8 mouse cellular contexts compared by ENCODE assay signal in the genomic region with DNA sequence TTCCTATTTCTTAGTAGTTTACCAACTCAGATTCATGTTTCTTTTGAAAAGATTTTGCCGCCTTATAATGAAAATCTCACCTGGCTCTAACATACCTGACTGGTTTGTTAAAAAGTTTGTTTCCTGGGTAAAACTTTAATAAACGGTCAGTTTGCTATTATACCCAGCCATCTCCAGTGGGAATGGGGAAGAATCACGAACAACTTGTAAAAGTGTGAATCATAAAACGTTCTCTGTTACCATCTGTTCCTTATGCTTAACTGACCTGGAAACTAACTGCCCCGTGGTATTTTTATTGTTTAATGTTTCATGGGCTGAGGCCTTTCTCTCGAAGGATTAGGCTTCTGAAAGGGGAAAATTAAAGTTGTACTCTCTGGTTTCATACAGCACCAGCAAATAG. TPM values are rescaled to one million over a fixed set of nuclear protein-coding genes. Genes with fewer than 3 reads are reported as not detected.
DNase-seq lines count a peak whose midpoint lies in the region; ATAC-seq and TF ChIP-seq lines count a peak whose summit lies in the region.

No protein-coding gene starts in this region.

- DNase-seq in left cerebral cortex, adult 2 months (ENCODE audit: extremely low spot score in 1 of 2, low spot score in 2 of 2), result no peak
- DNase-seq in left cerebral cortex, postnatal 14 days (ENCODE audit: low spot score in 2 of 2), result no peak
- no peak for DNase-seq in kidney, postnatal 0 days (ENCODE audit: low spot score)
- no peak for DNase-seq in frontal cortex, postnatal 10 days (ENCODE audit: low spot score in 2 of 2)
- DNase-seq in cerebellum, adult 18-20 months, result no peak
- DNase-seq in frontal cortex, adult 2 months (ENCODE audit: extremely low spot score in 1 of 2, low spot score in 1 of 2), result no peak

- no peaks in the 10 kb centered on the region for H3K9me3 ChIP-seq in kidney, postnatal 0 days (replicated peaks; ENCODE audit: low read length)
- H3K9me3 ChIP-seq in neural tube, embryonic 13.5 days, result no peaks in the 10 kb centered on the region

- H3K4me1 ChIP-seq in embryonic fibroblast, embryonic 13.5 days (ENCODE audit: control insufficient read depth, insufficient read depth, low read length), result no peaks in the 10 kb centered on the region
- 0 out of 2 replicates have a peak, but pooled peaks cover 2% of the 10 kb centered on the region for H3K4me1 ChIP-seq in kidney, postnatal 0 days (replicated peaks; ENCODE audit: insufficient read depth, low read length)
- peaks cover 17% of the 10 kb centered on the region for H3K4me1 ChIP-seq in neural tube, embryonic 13.5 days (replicated peaks)

- TF ChIP-seq POLR2A in embryonic fibroblast, embryonic 13.5 days (IDR thresholded peaks at IDR 0.05; ENCODE audit: low read depth, low read length), result no peak

- no peak for ATAC-seq in kidney, postnatal 0 days (replicated peaks; ENCODE audit: low FRiP score, low read depth)
- ATAC-seq in neural tube, embryonic 13.5 days (ENCODE audit: low read depth), result no peak

- WGBS in kidney, postnatal 0 days, result 33% methylated on average over 6 of the region's 6 CpGs
- 49% methylated on average over 6 of the region's 6 CpGs for WGBS in neural tube, embryonic 13.5 days

- H3K4me2 ChIP-seq in kidney, postnatal 0 days (ENCODE audit: low read length), result peak overlapping the region; percentile 44
- peak overlapping the region; percentile 68 for H3K4me2 ChIP-seq in neural tube, embryonic 13.5 days

- intact Hi-C loops in left cerebral cortex, adult 2 months (cut with DNase I), result loop anchor here (1.0 to 5.0 kb wide), 4 partner anchors 29 to 357 kb away; no protein-coding TSS in a partner anchor
- intact Hi-C loops in left cerebral cortex, postnatal 14 days (cut with DNase I), result no loop called here

- H3K9ac ChIP-seq in kidney, postnatal 0 days (ENCODE audit: low read depth, low read length), result peak overlapping the region; percentile 28; the same call in 1 of the 2 replicates
- H3K9ac ChIP-seq in neural tube, embryonic 13.5 days, result peak overlapping the region; percentile 63

- peak overlapping the region; percentile 42 for H3K4me3 ChIP-seq in left cerebral cortex, adult 2 months
- no peak overlapping the region for H3K4me3 ChIP-seq in embryonic fibroblast, embryonic 13.5 days (ENCODE audit: insufficient read depth, low read length)
- H3K4me3 ChIP-seq in kidney, postnatal 0 days (replicated peaks; ENCODE audit: low read depth, low read length), result no peak overlapping the region; the same call in 1 of the 2 replicates
- peak overlapping the region; percentile 82 for H3K4me3 ChIP-seq in neural tube, embryonic 13.5 days

- H3K27me3 ChIP-seq in kidney, postnatal 0 days (ENCODE audit: insufficient read depth, low read length), result no peaks in the 10 kb centered on the region
- no peaks in the 10 kb centered on the region for H3K27me3 ChIP-seq in neural tube, embryonic 13.5 days

- peak overlapping the region; percentile 66 for H3K27ac ChIP-seq in left cerebral cortex, adult 2 months
- peak overlapping the region; percentile 71 for H3K27ac ChIP-seq in embryonic fibroblast, embryonic 13.5 days (ENCODE audit: insufficient read depth, low read length)
- H3K27ac ChIP-seq in kidney, postnatal 0 days, result peak overlapping the region; percentile 27; the same call in 1 of the 2 replicates
- H3K27ac ChIP-seq in neural tube, embryonic 13.5 days (replicated peaks), result 0 out of 2 replicates have a peak overlapping the region, but pooled peaks have one; percentile 95

- H3K36me3 ChIP-seq in kidney, postnatal 0 days (ENCODE audit: insufficient read depth, low read length), result no peaks in the 10 kb centered on the region
- no peaks in the 10 kb centered on the region for H3K36me3 ChIP-seq in neural tube, embryonic 13.5 days

- no peak for TF ChIP-seq CTCF in left cerebral cortex, adult 2 months (IDR thresholded peaks at IDR 0.05)
- no peak for TF ChIP-seq CTCF in embryonic fibroblast, embryonic 13.5 days (IDR thresholded peaks at IDR 0.05; ENCODE audit: borderline replicate concordance, insufficient read depth, low read length)
- no peak for TF ChIP-seq CTCF in kidney, postnatal 0 days (IDR thresholded peaks at IDR 0.05; ENCODE audit: low read depth)

RNA-seq across cellular contexts. Expression of a gene that starts 0.6 kb away (rescaled TPM):
- 10 to 100 TPM; 60.5 to 67.3 TPM for total RNA-seq in left cerebral cortex, adult 2 months (2021)
- total RNA-seq in left cerebral cortex, postnatal 14 days (2021), result 10 to 100 TPM; 59.3 to 65.2 TPM
- polyA plus RNA-seq in embryonic fibroblast, embryonic 13.5 days (2011; ENCODE audit: insufficient read length, low read depth, missing spikeins), result 56.5 and 58.3 TPM in 2 replicates
- 238 and 242 TPM in 2 replicates for polyA plus RNA-seq in kidney, postnatal 0 days (2015; fragmentation: Nextera tagmentation; extraction: Ambion mirVana)
- polyA plus RNA-seq in neural tube, embryonic 13.5 days (2015; fragmentation: Nextera tagmentation; extraction: Ambion mirVana), result 41.2 and 48.4 TPM in 2 replicates
- polyA plus RNA-seq in frontal cortex, adult 2 months (2012; rRNA removed), result 38.2 and 43.4 TPM in 2 replicates

RNA-seq across cellular contexts. Expression of a gene that starts 29.4 kb away (rescaled TPM):
- total RNA-seq in left cerebral cortex, adult 2 months (2021), result 10 to 100 TPM; 29.5 to 33.4 TPM
- total RNA-seq in left cerebral cortex, postnatal 14 days (2021), result 10 to 100 TPM; 23.0 to 27.4 TPM
- polyA plus RNA-seq in embryonic fibroblast, embryonic 13.5 days (2011; ENCODE audit: insufficient read length, low read depth, missing spikeins), result 79.8 and 82.5 TPM in 2 replicates
- 60.4 and 62.2 TPM in 2 replicates for polyA plus RNA-seq in kidney, postnatal 0 days (2015; fragmentation: Nextera tagmentation; extraction: Ambion mirVana)
- polyA plus RNA-seq in neural tube, embryonic 13.5 days (2015; fragmentation: Nextera tagmentation; extraction: Ambion mirVana), result 56.6 and 61.0 TPM in 2 replicates
- polyA plus RNA-seq in frontal cortex, adult 2 months (2012; rRNA removed), result 17.8 and 21.0 TPM in 2 replicates

RNA-seq across cellular contexts. Expression of a gene that starts 49.2 kb away (rescaled TPM):
- 10 to 100 TPM; 14.7 to 15.4 TPM for total RNA-seq in left cerebral cortex, adult 2 months (2021)
- 10 to 100 TPM; 15.1 to 16.2 TPM for total RNA-seq in left cerebral cortex, postnatal 14 days (2021)
- polyA plus RNA-seq in embryonic fibroblast, embryonic 13.5 days (2011; ENCODE audit: insufficient read length, low read depth, missing spikeins), result 4.2 and 5.1 TPM in 2 replicates
- 18.8 and 20.7 TPM in 2 replicates for polyA plus RNA-seq in kidney, postnatal 0 days (2015; fragmentation: Nextera tagmentation; extraction: Ambion mirVana)
- polyA plus RNA-seq in neural tube, embryonic 13.5 days (2015; fragmentation: Nextera tagmentation; extraction: Ambion mirVana), result 9.1 and 9.4 TPM in 2 replicates
- 19.0 and 19.4 TPM in 2 replicates for polyA plus RNA-seq in frontal cortex, adult 2 months (2012; rRNA removed)

Comparison
In these comparisons a context has a peak if more than half of its experiments do, and no peak if none do; other contexts are left out.
1. H3K27ac ChIP-seq: peak in every context shown above with its lines; median percentile 95 in neural tube, embryonic 13.5 days; 71 in embryonic fibroblast, embryonic 13.5 days; 66 in left cerebral cortex, adult 2 months; 27 in kidney, postnatal 0 days.
2. H3K4me3 ChIP-seq: peak in left cerebral cortex, adult 2 months (single experiment) and neural tube, embryonic 13.5 days (single experiment); none in embryonic fibroblast, embryonic 13.5 days (single experiment) and kidney, postnatal 0 days (single experiment).